Mouse (Mus musculus): ENCODE measurements at regions not wholly inside any gene's neighbourhood (a gene's known extent, or its start where the extent isn't known, plus 50 kb on each side); places are given as distances from the start of the nearest gene placed in this dataset.

- TF ChIP-seq CTCF (IDR thresholded peaks at IDR 0.05; ENCODE audit: borderline replicate concordance, insufficient read depth, low read length) (no peak), POLR2A (IDR thresholded peaks at IDR 0.05; ENCODE audit: low read depth, low read length) (no peak)
These were observed 92.0 kb upstream of the Vgll2 start for GRCm38 (mm10) chr10:51930266-51930665.

Data from embryonic fibroblast, embryonic 13.5 days (primary cell).